Mouse (Mus musculus) macrophage (primary cell): ENCODE measurements around the gene Tpcn2. TPM values are rescaled to one million over a fixed set of nuclear protein-coding genes. Genes with fewer than 3 reads are reported as not detected.

Experiments used
- H3K27ac ChIP-seq: fragments of 350-480 bp; formaldehyde crosslinking; 2 replicates; pipeline ENCODE4 v1.9.0; 2021
- H3K36me3 ChIP-seq: fragments of 350-480 bp; formaldehyde crosslinking; 2 replicates; pipeline ENCODE4 v1.9.0; 2021; ENCODE audit errors: inconsistent target
- H3K4me3 ChIP-seq: fragments of 350-480 bp; formaldehyde crosslinking; 2 replicates; pipeline ENCODE4 v1.9.0; 2021; ENCODE audit errors: inconsistent target
- H3K79me2 ChIP-seq: fragments of 350-480 bp; formaldehyde crosslinking; 2 replicates; pipeline ENCODE4 v1.9.0; 2021; ENCODE audit errors: inconsistent target
- WGBS: methylation state at CpG from one replicate; pipeline ENCODE4 v1.1.7; 2026; ENCODE audit warnings: inconsistent platforms; ENCODE audit not compliant: missing documents; 5-methylcytosine and 5-hydroxymethylcytosine counted together
- polyA plus RNA-seq: library from polyadenylated mRNA; stranded (reverse); fragments of 250-400 nt; gene quantifications from 3 replicates; pipeline ENCODE4 v1.2.4, GENCODE M21; 2018; ENCODE audit warnings: inconsistent platforms
- total RNA-seq, 78 experiments: library from RNA; depleted of rRNA; stranded (reverse); fragments of 250-400 nt; gene quantifications; 1 replicate in 9 of 78; 2 replicates in 24 of 78; 3 replicates in 43 of 78; 4 replicates in 2 of 78; pipeline ENCODE4 v1.2.4; 2018; ENCODE audit warnings: inconsistent platforms in 56 of 78

The Tpcn2 gene
- 1,000 to 10,000 TPM in 2 of 26 experiments, 100 to 1,000 TPM in 24; 306 to 1,284 (median 586) TPM for total RNA-seq (2018; cell fraction: chromatin; rRNA removed)
- total RNA-seq (2018; cell fraction: cytosol; rRNA removed), result 10 to 100 TPM; 18.4 to 58.7 (median 33.3) TPM
- 100 to 1,000 TPM in 25 of 26 experiments, 10 to 100 TPM in 1; 84.0 to 553 (median 213) TPM for total RNA-seq (2018; cell fraction: nucleus; rRNA removed)
- polyA plus RNA-seq, result 46.5 to 54.5 TPM (median 52.0 TPM) in 3 replicates

DNA sequence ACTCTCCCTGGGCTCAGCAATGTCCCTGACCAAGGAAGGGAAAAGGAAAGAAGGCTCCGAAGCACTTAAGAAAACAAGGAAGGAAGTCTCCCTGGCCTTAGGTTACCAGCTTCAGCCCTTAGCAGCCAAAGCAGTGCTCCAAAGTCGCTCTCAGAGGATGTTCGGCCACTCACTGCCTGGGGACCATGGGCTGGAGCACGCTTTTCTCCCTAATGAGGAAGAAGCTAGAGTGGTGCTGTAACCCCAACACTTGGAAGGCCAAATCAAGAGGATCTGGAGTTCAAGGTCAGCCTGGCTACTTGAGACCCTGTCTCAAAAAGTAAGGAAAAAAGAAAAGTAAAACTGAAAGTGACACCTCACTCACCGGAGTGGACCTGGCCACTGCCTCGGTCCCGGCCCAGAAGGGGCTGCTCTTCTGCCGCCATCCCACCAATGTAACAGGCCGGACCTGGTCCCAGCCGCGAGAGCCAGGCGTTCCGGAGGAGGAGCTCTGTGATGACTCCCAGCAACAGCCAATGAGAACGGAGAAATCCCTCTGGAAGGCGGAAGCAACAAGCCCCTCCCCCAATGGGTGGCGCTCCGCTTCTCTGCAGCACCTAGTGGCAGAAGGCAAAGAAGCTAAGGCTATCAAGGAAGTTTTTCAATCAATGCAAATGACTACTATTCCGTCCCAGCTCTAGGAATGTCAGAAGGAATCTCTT is at the start of gene Tpcn2:
Tpcn2 (minus strand) TSS at position 525 of the 701 bp plus-strand sequence.
- Histone ChIP-seq H3K27ac (peak within 1 kb of the TSS; percentile 98), H3K36me3 (peaks cover 28% of the 10 kb centered on the region), H3K4me3 (peak within 1 kb of the TSS; percentile 90), H3K79me2 (peaks cover 50% of the 10 kb centered on the region)
- WGBS, result under 1% methylated on average over 18 of the region's 18 CpGs

GRCm38 (mm10) chr7:145332376-145333041 is 48.7 kb upstream of the Tpcn2 start:
- no peaks in the 10 kb centered on the region for H3K36me3 ChIP-seq
- H3K27ac ChIP-seq, result no peak overlapping the region
- H3K4me3 ChIP-seq, result no peak overlapping the region
- WGBS, result 92% methylated on average over 1 of the region's 1 CpGs
- H3K79me2 ChIP-seq, result no peaks in the 10 kb centered on the region

DNA sequence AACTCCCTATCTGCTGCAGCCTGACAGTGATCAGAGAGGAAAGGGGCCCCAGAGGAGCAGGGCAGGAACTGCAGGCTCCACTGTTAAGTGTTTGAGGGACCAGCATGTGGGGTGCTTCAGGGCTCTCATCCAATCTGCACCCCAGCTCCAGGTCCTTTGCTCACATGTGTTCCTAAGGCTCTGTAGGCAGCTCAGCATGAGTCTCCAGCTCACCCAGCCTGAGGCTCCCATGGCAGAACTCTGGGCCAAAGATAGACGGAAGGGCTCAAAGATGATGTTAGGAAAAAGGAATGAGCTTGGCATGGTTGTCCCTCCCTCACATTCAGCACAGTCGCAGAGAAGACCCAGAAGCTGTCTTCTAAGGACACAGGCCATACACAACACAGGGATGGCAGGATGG is 46.8 kb upstream of the Tpcn2 start:
- H3K79me2 ChIP-seq, result no peaks in the 10 kb centered on the region
- no peak overlapping the region for H3K27ac ChIP-seq
- no peaks in the 10 kb centered on the region for H3K36me3 ChIP-seq
- WGBS, result 88% methylated on average over 2 of the region's 2 CpGs
- H3K4me3 ChIP-seq, result no peak overlapping the region

DNA sequence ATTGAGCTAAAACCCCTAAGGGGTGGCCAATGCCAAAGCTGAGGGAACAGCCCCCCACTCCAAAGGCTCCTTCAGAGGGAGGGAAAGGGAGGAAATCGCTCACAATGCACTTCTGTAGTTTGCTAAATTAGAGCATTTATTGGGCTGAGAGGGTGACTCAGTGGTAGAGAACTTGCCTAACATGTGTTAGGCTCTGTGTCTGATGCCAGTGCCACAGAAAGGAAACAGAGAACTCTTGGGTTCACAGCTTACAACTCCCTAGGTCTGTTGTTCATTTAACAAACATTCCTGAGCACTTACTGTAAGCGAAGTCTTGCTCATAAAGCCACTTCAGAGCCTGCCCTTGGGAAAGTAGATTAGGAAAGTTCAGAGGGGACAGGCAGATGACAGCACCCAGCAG is 46.2 kb upstream of the Tpcn2 start:
- no peak overlapping the region for H3K27ac ChIP-seq
- WGBS, result 93% methylated on average over 2 of the region's 2 CpGs

DNA sequence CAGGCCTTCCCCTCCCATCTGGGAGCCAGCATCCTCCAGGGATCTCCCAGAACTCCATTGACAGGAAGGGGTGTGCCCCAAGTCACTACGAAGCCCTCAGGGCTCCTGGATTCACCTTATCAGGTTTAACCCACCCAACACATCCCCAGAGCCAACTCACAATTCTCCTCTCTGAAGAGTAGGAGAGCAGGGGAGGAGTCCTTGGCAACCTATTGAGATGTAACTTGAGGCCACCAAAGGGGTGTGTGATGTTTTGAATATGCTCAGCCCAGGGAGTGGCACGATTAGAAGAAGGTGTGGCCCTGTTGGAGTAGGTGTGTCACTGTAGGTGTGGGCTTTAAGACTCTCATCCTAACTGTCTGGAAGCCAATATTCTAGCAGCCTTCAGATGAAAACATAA is 41.9 kb upstream of the Tpcn2 start:
- no peaks in the 10 kb centered on the region for H3K36me3 ChIP-seq
- no peak overlapping the region for H3K4me3 ChIP-seq
- WGBS, result 57% methylated on average over 2 of the region's 2 CpGs
- H3K27ac ChIP-seq, result no peak overlapping the region
- no peaks in the 10 kb centered on the region for H3K79me2 ChIP-seq

More for the DNA sequence above, 46.2 kb upstream of the Tpcn2 start:
- H3K4me3 ChIP-seq, result no peak overlapping the region
- no peaks in the 10 kb centered on the region for H3K36me3 ChIP-seq
- no peaks in the 10 kb centered on the region for H3K79me2 ChIP-seq

DNA sequence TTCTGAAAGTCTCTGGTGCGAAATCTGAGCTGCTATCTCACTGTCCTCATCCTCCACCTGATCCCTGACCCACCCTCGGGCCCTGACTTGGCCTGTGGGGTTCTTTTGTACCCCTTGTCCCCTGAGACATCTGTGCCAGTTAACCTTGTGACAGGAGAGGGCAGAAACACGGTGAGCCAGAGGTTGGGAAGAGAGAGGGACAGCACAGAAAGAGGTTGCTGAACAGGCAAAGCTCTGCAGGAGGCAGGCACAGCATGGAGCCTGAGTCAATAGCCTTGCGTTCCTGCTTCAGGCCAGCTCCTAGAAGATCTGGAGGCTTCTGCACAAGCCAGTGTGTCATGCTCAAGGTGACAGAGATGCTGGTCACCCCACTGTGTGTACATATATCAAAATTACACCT is 39.8 kb upstream of the Tpcn2 start:
- WGBS, result 58% methylated on average over 4 of the region's 4 CpGs
- Histone ChIP-seq H3K36me3 (no peaks in the 10 kb centered on the region), H3K79me2 (no peaks in the 10 kb centered on the region), H3K4me3 (no peak overlapping the region), H3K27ac (no peak overlapping the region)

DNA sequence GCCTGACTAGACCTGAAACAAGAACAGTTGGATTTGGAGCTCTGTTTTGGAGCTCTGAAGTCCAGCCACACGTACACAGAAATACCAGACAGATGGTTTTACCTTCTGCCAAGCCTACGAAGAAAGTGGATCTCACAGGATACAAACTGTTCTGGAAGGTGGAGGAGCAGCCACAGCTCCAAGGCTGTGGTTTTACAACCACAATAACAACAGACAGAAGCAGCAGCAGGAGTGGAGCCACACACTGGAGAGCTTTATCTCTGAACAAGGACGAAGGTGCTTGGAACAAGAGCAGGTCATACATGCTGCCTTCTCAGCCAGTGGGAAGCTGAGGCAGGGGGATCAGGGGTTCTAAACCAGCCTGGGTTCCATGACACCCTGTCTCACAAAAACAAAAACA is 35.7 kb upstream of the Tpcn2 start:
- H3K79me2 ChIP-seq, result no peaks in the 10 kb centered on the region
- no peaks in the 10 kb centered on the region for H3K36me3 ChIP-seq
- 88% methylated on average over 3 of the region's 3 CpGs for WGBS
- no peak overlapping the region for H3K4me3 ChIP-seq
- H3K27ac ChIP-seq, result no peak overlapping the region

DNA sequence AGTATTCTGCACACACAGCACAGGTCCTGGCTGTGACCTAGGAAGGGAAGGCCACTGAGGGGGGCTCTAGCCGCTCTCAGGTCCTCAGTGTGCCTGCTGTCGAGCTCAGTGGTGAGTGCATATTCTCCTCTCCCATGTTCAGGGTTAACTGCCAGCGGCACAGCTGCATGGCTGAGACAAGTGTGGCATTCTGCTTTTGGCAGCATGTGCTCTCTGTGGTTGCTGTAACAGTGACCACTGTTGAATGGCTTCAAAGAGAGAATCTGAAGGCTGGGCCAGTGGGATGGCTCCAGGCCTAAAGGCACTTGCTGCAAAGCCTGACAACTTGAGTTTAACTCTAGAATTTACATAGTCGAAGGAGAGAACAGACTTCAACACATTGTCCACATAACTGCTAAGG is 33.7 kb upstream of the Tpcn2 start:
- no peaks in the 10 kb centered on the region for H3K36me3 ChIP-seq
- H3K27ac ChIP-seq, result no peak overlapping the region
- WGBS, result 78% methylated on average over 4 of the region's 4 CpGs
- H3K4me3 ChIP-seq, result no peak overlapping the region
- H3K79me2 ChIP-seq, result no peaks in the 10 kb centered on the region

- Histone ChIP-seq H3K4me3 (no peak within 1 kb of the TSS), H3K36me3 (no peaks in the 10 kb centered on the region), H3K27ac (no peak within 1 kb of the TSS), H3K79me2 (no peaks in the 10 kb centered on the region)
- 98% methylated on average over 6 of the region's 6 CpGs for WGBS
These were observed 31.1 kb upstream of the Tpcn2 start, which contains the start of gene Mrgprd for GRCm38 (mm10) chr7:145314785-145315411. Gene Mrgprd (plus strand): TSS chr7:145314835.

DNA sequence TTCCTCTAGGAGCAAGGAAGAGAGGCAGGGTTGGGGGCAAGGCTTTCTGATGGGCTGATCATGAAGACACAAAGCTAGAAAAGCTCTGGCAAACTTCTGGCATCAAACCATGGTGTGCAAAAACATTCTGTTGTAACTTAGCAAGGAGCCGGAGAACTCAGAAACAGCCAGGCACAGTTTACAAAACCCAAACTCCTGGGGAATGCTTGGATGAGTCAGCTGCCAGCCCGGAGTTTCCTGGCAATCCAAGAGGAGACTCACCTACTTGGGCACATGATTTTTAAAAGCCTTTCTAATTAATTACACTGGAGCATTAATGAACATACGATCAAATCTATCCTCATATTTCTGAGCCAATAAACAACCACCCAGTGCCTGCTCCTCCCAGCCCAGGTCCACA is 28.3 kb upstream of the Tpcn2 start:
- 93% methylated on average over 3 of the region's 3 CpGs for WGBS
- H3K4me3 ChIP-seq, result no peak overlapping the region
- H3K36me3 ChIP-seq, result no peaks in the 10 kb centered on the region
- no peaks in the 10 kb centered on the region for H3K79me2 ChIP-seq
- H3K27ac ChIP-seq, result no peak overlapping the region

DNA sequence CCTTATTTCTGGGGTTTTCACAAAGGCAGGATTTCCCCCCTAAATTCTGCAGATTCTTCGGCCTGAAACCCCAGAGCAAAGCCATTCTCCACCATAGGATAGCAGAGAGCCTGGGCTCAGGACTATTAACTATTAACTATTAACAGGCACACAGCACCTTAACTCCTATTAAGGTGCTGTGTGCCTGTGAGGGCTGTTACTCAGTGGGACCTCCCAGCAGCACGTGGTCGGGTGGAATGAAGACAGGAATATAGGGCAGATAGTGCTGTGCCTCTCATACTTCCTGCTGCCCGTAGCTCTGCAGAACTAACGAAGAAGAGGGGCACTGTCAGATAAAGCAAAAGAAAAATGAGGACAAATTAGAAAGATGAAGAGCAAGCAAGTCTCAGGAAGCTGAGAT is 26.7 kb upstream of the Tpcn2 start:
- no peak overlapping the region for H3K4me3 ChIP-seq
- 66% methylated on average over 5 of the region's 5 CpGs for WGBS

DNA sequence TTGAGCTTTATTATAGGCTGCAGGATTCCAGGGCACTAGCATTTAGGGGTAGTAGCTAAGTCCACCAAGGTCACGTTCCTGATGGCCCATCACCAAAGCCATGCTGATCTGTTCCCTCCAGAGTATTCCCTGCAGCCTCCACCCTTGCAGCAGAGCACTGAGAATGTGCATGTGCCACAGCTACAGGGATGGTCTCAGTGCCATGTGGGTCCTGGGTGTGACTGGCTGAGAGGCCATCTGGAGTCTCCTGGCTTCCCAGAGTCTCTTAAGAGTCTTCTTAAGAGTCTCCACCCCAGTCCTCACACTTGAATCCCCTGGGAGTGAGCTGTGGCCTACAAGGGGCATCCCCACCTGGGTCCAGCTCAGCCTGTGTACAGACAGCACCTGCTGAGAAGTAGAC is 26.1 kb upstream of the Tpcn2 start:
- H3K79me2 ChIP-seq, result no peaks in the 10 kb centered on the region
- 100% methylated on average over 1 of the region's 1 CpGs for WGBS

More for the DNA sequence above, 26.7 kb upstream of the Tpcn2 start:
- no peaks in the 10 kb centered on the region for H3K36me3 ChIP-seq
- H3K79me2 ChIP-seq, result no peaks in the 10 kb centered on the region
- no peak overlapping the region for H3K27ac ChIP-seq

GRCm38 (mm10) chr7:145308866-145309265 is 25.1 kb upstream of the Tpcn2 start:
- 66% methylated on average over 4 of the region's 4 CpGs for WGBS

More for the DNA sequence above, 26.1 kb upstream of the Tpcn2 start:
- Histone ChIP-seq H3K4me3 (no peak overlapping the region), H3K27ac (no peak overlapping the region), H3K36me3 (no peaks in the 10 kb centered on the region)

DNA sequence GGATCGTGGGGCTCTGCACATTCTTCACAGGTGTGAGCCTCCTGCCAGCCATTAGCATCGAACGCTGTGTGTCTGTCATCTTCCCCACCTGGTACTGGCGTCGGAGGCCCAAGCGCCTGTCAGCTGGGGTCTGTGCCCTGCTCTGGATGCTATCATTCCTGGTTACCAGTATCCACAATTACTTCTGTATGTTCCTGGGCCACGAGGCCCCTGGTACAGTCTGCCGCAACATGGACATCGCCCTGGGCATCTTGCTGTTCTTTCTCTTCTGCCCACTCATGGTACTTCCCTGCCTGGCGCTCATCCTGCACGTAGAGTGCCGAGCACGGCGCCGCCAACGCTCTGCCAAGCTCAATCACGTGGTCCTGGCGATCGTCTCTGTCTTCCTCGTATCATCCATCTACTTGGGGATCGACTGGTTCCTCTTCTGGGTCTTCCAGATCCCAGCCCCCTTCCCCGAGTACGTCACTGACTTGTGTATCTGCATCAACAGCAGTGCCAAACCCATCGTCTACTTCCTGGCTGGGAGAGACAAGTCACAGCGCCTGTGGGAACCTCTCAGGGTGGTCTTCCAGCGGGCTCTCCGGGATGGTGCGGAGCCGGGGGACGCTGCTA is 24.4 kb upstream of the Tpcn2 start:
- no peaks in the 10 kb centered on the region for H3K79me2 ChIP-seq
- H3K36me3 ChIP-seq, result no peaks in the 10 kb centered on the region
- WGBS, result 75% methylated on average over 29 of the region's 30 CpGs
- no peak overlapping the region for H3K4me3 ChIP-seq
- H3K27ac ChIP-seq, result no peak overlapping the region

More at GRCm38 (mm10) chr7:145308866-145309265, 25.1 kb upstream of the Tpcn2 start:
- Histone ChIP-seq H3K27ac (no peak overlapping the region), H3K4me3 (no peak overlapping the region), H3K79me2 (no peaks in the 10 kb centered on the region), H3K36me3 (no peaks in the 10 kb centered on the region)
